Mouse (Mus musculus) heart, postnatal 14 days (tissue): ENCODE measurements at regions not wholly inside any gene's neighbourhood (a gene's known extent, or its start where the extent isn't known, plus 50 kb on each side); places are given as distances from the start of the nearest gene placed in this dataset.

ENCODE experiments used
- DNase-seq, 2 experiments: peaks; one replicate each; pipeline ENCODE4 v3.0.0; 2021 to 2022
- intact Hi-C: fragments of 180-260 bp; cut with DNase I; formaldehyde crosslinking; loops from one replicate; pipeline ENCODE4 v1.15.1; 2025

DNA sequence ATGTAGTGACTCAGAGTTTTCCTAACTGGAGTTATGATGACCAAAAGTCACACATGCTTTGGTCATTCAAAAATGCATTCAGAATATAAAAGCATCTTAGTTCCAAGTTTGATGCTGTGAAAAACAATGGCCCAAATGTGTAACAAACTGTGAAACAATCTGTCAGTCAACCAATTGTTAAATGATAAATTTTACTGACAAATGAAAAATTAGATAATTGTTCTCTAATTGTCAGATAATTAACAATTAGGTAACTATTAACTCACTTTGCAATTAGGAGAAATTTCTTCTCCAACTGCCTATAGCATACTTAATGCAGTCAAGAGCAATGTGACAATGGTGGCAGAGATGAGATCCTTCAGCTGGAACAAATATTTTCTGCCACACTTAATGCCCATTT lies 289.7 kb upstream of the Dcn start:
- no peak for DNase-seq
- intact Hi-C loops = no loop called here

- intact Hi-C loops = no loop called here
- DNase-seq = no peak
Measured at GRCm38 (mm10) chr10:97211238-97211695, 268.1 kb upstream of the Dcn start.

GRCm38 (mm10) chr10:97211785-97212398 lies 267.5 kb upstream of the Dcn start:
- intact Hi-C loops = no loop called here

DNA sequence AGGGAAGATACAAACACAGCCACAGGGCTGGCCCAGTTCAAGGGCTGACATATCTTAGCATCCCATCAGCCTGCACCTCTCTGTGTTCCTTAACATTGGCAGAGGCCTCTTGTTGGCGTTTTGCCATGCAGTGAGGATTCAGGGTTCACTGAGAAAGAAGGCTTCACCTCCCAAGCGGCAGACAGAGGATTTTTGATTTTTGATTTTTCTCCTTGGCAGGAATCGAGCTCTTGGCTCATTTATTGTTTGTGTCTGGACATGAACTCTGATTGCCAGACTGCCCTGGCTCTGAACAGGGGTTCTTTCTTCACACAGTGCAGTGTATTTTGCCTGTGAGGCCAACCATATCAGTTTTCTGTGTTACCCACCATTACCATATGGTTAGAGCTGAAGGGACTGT lies 259.9 kb upstream of the Dcn start:
- intact Hi-C loops = no loop called here
- peak; percentile 4 to 25 for DNase-seq

More at GRCm38 (mm10) chr10:97211785-97212398, 267.5 kb upstream of the Dcn start:
- no peak for DNase-seq

DNA sequence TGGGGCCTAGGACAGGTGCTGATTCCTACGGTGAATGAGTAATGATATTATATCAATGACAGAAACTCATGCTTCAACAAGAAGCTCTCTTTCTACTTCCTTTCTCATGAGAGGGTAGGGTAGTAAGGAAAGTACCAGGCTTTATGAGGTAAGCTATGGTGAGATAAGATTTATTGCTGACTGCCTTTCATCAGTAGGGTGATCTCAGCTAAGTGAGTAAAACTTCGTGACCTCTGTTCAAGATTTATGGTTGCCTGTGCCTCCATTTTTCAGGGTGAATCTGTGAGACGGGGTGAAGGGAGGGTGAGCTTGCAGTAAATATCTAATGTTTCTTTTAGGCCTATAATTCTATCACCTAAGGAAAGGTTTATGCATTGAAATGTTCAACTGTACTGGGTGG lies 259.0 kb upstream of the Dcn start:
- intact Hi-C loops = no loop called here
- no peak for DNase-seq

DNA sequence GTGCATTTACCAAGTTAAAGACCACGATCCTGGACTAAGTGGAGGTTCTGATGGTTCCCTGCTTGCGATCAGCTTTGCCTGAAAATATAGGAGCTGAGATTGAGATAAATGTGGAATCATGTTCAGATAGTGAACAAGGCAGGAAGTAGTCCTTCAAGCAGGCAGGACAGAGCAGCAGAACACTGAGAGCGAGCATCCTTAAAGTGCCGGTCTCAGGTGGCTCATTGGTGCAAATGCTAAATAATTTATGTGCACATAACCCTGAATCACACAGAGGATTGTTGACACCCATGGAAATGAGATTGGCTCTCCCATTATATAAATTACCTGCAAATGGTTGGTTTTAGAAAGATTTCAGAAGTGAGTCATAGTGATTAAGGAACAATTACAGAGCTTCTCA lies 243.8 kb upstream of the Dcn start:
- no peak for DNase-seq
- intact Hi-C loops = no loop called here

GRCm38 (mm10) chr10:97241476-97241875 lies 237.9 kb upstream of the Dcn start:
- intact Hi-C loops = no loop called here
- no peak for DNase-seq

DNA sequence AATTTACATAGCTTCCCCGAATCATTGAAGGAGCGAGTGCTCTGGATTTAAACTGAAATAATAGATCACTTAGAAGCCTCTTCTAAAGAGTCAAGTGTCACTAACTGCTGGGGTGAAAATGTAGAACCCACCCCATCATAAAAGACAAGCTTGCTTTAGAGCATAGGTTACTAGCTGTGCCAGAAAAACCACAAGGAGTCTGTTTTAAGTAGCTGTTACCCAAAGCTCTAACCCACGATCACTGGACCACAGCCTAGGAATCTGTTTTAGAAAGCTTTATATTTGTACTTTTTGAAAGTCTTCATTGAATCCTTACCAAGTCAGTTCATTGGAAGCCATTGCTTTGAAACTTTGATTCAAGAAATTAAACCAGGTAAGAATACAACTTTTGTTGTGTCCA lies 233.7 kb upstream of the Dcn start:
- intact Hi-C loops = no loop called here
- no peak for DNase-seq

- no peak for DNase-seq
- intact Hi-C loops = no loop called here
Measured at GRCm38 (mm10) chr10:97248522-97248921, 230.9 kb upstream of the Dcn start.

DNA sequence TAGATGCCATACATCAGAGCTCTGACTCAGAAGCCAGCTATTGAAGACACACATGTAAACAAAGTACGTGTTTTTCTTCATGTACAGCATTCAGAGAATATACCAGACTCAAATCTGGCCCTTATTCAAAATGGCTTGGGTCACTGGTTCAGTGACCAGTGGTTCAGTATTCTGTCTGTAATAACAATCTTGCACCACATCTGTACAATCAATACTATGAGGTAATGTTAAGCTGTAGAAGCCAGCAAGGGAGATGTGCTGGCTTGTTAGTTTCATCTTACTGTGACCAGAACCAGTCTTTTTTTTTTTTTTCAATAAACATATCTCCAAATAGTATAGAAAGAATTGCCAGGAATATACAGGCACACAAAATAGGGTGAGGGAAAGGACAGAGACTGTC lies 229.6 kb upstream of the Dcn start:
- intact Hi-C loops = no loop called here
- no peak for DNase-seq

DNA sequence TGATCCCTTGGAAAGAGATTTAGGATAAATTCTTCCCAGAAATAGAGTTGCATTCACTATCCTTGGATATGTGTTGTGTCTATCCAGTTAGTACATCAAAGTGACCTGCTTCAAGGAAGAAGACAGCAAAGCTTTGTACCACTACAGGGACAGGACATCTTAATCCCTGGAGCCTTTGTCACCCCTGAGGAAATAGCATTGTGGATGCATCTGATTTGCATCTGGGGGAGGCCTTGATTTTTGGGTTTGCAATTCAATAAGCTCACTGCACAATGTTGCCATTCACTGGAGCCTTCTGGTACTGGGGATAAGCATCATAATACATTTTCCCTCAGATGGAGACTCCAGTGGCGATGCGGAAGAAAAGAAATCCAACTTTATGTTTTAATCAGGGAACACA lies 229.2 kb upstream of the Dcn start:
- no peak for DNase-seq
- intact Hi-C loops = no loop called here

GRCm38 (mm10) chr10:97265959-97266517 lies 213.4 kb upstream of the Dcn start:
- intact Hi-C loops = no loop called here
- no peak for DNase-seq

GRCm38 (mm10) chr10:97282416-97282815 lies 197.0 kb upstream of the Dcn start:
- intact Hi-C loops = no loop called here
- no peak for DNase-seq

DNA sequence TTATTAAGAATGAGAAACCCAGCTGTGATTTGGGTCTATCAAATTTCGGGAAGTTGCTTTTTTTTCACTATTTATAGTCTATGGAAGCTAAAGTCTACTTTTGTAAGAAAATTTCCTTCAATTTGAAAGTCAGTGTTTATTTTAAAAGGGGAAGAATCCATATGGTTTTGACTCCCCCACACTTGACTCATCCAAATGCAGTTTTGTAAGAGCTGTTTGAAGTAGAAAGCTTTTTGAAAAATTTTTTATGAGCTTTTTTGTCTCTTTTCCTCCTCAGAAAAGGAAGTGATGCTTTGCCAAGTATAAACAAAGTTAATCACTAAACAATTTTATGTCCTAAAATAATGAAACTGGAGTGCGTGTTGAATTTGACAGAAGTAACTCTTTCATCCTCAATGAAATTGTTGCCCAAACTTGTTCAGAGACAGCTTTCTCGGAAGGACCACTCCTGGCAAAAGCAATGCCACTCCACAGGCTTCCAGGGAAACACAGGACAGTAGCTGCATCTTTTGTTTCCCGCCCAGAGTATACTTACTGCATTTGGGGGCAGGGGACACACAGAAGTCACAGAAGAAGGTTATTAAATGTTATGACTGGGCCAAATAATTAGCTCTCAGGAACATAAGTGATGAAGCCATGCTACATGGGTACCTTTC lies 196.4 kb upstream of the Dcn start:
- intact Hi-C loops = no loop called here
- no peak for DNase-seq

DNA sequence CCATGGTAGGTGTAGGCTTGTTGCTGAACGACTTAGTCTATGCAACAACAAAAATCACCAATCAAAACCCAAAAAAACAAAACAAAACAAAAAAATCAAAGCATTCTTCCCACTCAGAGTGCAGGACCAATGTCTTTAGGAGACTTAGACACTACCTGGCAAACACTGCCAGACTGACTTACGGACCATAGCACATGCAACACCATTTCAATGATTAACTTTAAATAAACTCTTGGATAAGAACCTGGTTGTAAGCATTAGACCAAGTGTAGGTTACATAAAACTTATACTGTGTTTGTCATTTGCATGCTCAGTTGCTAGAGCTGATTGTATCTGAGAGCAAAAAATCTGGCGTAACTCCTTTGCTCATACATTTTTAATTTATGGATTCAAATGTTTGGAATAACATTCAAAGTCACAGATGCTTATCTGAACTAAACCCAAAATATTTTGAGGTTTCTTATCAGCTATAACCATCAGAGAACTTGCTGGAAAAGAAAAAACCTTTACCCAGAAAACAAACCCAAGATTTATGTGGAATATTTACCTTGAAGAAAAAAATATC lies 174.5 kb upstream of the Dcn start:
- intact Hi-C loops = no loop called here
- no peak for DNase-seq

GRCm38 (mm10) chr10:97309580-97309979 lies 169.8 kb upstream of the Dcn start:
- intact Hi-C loops = no loop called here

DNA sequence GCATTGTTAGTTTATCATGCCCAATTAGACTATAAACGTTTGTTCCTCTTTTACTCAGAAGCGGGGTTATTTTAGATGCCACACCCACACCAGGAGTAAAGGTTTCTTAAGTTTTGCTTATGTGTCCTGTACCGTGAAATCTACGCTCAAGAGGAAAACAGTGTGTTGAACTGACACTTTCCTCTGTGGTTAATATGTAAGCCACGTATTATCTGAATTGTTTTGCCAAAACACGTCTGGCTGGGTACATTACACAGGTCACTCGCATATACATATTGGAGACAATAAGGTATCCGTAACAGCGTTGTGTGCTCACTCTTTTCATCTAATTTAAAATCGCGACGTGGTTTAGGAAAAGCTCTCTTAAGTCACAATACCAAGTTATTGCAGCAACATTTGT lies 166.9 kb upstream of the Dcn start:
- intact Hi-C loops = loop anchor here (5.0 to 10.0 kb wide), 3 partner anchors 148 to 560 kb away; no protein-coding TSS in a partner anchor
- no peak for DNase-seq

More at GRCm38 (mm10) chr10:97309580-97309979, 169.8 kb upstream of the Dcn start:
- no peak for DNase-seq

DNA sequence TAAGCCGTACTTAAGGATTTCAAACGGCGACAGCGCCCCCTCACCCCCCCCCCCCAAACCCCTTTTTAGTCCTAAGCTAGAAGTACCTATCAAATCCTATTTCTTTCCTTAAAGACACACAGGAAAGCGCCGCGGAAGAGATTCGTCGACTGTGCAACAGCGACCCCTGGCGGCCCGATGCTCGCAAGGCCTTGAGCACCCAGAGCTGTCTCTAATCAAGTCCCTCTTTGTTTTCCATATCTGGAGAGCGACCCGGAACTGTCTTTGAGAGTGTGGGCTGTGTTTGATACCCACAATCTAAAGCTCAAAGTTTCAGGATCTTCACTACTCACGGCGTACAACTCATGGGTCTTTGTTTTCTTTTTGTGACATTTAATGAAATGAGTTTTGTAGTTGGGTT lies 166.4 kb upstream of the Dcn start:
- DNase-seq = peak; percentile 94 to 96
- intact Hi-C loops = loop anchor here (1.0 to 10.0 kb wide), 5 partner anchors 148 to 1099 kb away; partner anchors contain the start of gene Btg1

- intact Hi-C loops = loop anchor here (1.0 to 10.0 kb wide), 5 partner anchors 149 to 1099 kb away; partner anchors contain the start of gene Btg1
- peak; percentile 78 to 83 for DNase-seq
Measured at GRCm38 (mm10) chr10:97313407-97313901, 166.0 kb upstream of the Dcn start.

GRCm38 (mm10) chr10:97332639-97333038 lies 146.8 kb upstream of the Dcn start:
- no peak for DNase-seq
- intact Hi-C loops = no loop called here

- intact Hi-C loops = no loop called here
- DNase-seq = no peak
Measured at GRCm38 (mm10) chr10:97334044-97334443, 145.4 kb upstream of the Dcn start.
